9 mouse cellular contexts compared by ENCODE assay signal in the genomic region with DNA sequence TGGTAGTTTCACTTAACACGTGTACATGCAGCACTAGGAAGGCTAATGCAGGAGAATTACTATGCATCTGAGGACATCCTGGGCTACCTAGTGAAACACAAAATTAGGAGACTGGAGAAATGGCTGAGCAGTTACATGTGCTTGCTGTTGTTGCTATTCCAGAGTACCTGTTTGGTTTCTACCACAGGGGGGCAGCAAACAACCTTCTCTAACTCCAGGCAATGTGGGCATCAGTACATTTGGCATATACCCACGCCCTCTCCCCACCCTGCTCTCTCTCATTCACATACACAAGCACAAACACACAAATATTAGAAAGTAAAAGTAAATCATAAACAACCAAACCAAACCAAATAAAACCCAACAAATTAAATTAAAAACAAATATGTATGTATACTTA. TPM values are rescaled to one million over a fixed set of nuclear protein-coding genes. Genes with fewer than 3 reads are reported as not detected.
DNase-seq lines count a peak whose midpoint lies in the region; ATAC-seq lines count a peak whose summit lies in the region.
"Had no signal": no experiment of that assay in that cellular context is flagged by ENCODE, and none has a peak within 500 bp of the region (broad histone marks: within the 10 kb centered on the region; RNA-seq: fewer than 3 reads in every experiment).

No protein-coding gene starts in this region.

- no peaks in the 10 kb centered on the region for H3K27me3 ChIP-seq in heart, embryonic 11.5 days (ENCODE audit: control insufficient read depth, insufficient read depth, low read length)
- H3K27me3 ChIP-seq: lung, embryonic 15.5 days had no signal

- no peak for ATAC-seq in heart, embryonic 11.5 days (replicated peaks; ENCODE audit: insufficient number of reproducible peaks, low FRiP score, low TSS enrichment)
- peak; percentile 94 for ATAC-seq in granulocyte monocyte progenitor cell, adult 5-6 weeks (replicated peaks; ENCODE audit: poor library complexity, severe bottlenecking)
- peak; percentile 96 for ATAC-seq in megakaryocyte progenitor cell, adult 5-6 weeks (replicated peaks; ENCODE audit: poor library complexity)

- no peak overlapping the region for H3K4me3 ChIP-seq in heart, embryonic 11.5 days (ENCODE audit: low read depth, low read length)
- H3K4me3 ChIP-seq: lung, embryonic 15.5 days had no signal

- 79% methylated on average over 2 of the region's 2 CpGs for WGBS in heart, embryonic 11.5 days (ENCODE audit: insufficient replicate concordance)

- H3K27ac ChIP-seq in heart, embryonic 11.5 days (ENCODE audit: low read depth, low read length) = no peak overlapping the region
- H3K27ac ChIP-seq: lung, embryonic 15.5 days had no signal

- H3K4me2 ChIP-seq in heart, embryonic 11.5 days = no peak overlapping the region
- H3K4me2 ChIP-seq: lung, embryonic 15.5 days had no signal

- H3K9me3 ChIP-seq in heart, embryonic 11.5 days (replicated peaks; ENCODE audit: control insufficient read depth, low read length) = no peaks in the 10 kb centered on the region
- H3K9me3 ChIP-seq: lung, embryonic 15.5 days had no signal

- peak; percentile 44 for DNase-seq in heart, adult 8-10 months (ENCODE audit: low spot score)
- peak; percentile 43 for DNase-seq in Muller cell, postnatal 12 days (ENCODE audit: inconsistent ontology term)
- DNase-seq in cerebellum, postnatal 10 days = peak; percentile 81 to 86
- peak; percentile 39 for DNase-seq in layer of hippocampus, adult 9-11 months
- DNase-seq in spleen, adult 12 weeks (ENCODE audit: low spot score) = peak; percentile 39

- no peaks in the 10 kb centered on the region for H3K4me1 ChIP-seq in heart, embryonic 11.5 days (ENCODE audit: control insufficient read depth, insufficient read depth, low read length)
- H3K4me1 ChIP-seq: lung, embryonic 15.5 days had no signal

- H3K9ac ChIP-seq in heart, embryonic 11.5 days (ENCODE audit: low read depth, low read length) = no peak overlapping the region
- H3K9ac ChIP-seq: lung, embryonic 15.5 days had no signal

- peaks cover 9% of the 10 kb centered on the region; the same call in 1 of the 2 replicates for H3K36me3 ChIP-seq in heart, embryonic 11.5 days (ENCODE audit: control insufficient read depth, insufficient read depth, low read length)

RNA-seq across cellular contexts. Expression of a gene that starts 21.1 kb away (rescaled TPM):
- 10 to 100 TPM; 13.9 to 19.0 (median 16.0) TPM for total RNA-seq in heart, adult 8-10 months (2022)
- 35.8 and 37.6 TPM in 2 replicates for polyA plus RNA-seq in heart, embryonic 11.5 days (2014; fragmentation: Nextera tagmentation; extraction: Ambion mirVana)
- 17.2 and 19.5 TPM in 2 replicates for total RNA-seq in granulocyte monocyte progenitor cell, adult 5-6 weeks (2014; fragmentation: Nextera tagmentation)
- total RNA-seq in granulocyte monocyte progenitor cell, adult 5-6 weeks (2017) = 66.6 and 74.6 TPM in 2 replicates
- 27.3 TPM in 2 replicates for total RNA-seq in megakaryocyte progenitor cell, adult 5-6 weeks (2015)
- total RNA-seq in megakaryocyte progenitor cell, adult 5-6 weeks (2017) = 56.1 and 98.5 TPM in 2 replicates

RNA-seq across cellular contexts. Expression of a gene that starts 42.5 kb away (rescaled TPM):
- 10 to 100 TPM; 28.1 to 36.7 (median 35.2) TPM for total RNA-seq in heart, adult 8-10 months (2022)
- polyA plus RNA-seq in heart, embryonic 11.5 days (2014; fragmentation: Nextera tagmentation; extraction: Ambion mirVana) = 12.7 and 14.9 TPM in 2 replicates
- total RNA-seq in granulocyte monocyte progenitor cell, adult 5-6 weeks (2014; fragmentation: Nextera tagmentation) = 27.2 and 33.1 TPM in 2 replicates
- 28.5 and 28.9 TPM in 2 replicates for total RNA-seq in granulocyte monocyte progenitor cell, adult 5-6 weeks (2017)
- total RNA-seq in megakaryocyte progenitor cell, adult 5-6 weeks (2015) = 28.8 and 29.9 TPM in 2 replicates
- total RNA-seq in megakaryocyte progenitor cell, adult 5-6 weeks (2017) = 23.1 and 37.1 TPM in 2 replicates

RNA-seq across cellular contexts. Expression of a gene that starts 53.9 kb away (rescaled TPM):
- not detected for total RNA-seq in heart, adult 8-10 months (2022)
- polyA plus RNA-seq in heart, embryonic 11.5 days (2014; fragmentation: Nextera tagmentation; extraction: Ambion mirVana) = not detected in 2 replicates
- total RNA-seq in granulocyte monocyte progenitor cell, adult 5-6 weeks (2014; fragmentation: Nextera tagmentation) = not detected in 2 replicates
- total RNA-seq in granulocyte monocyte progenitor cell, adult 5-6 weeks (2017) = not detected in 2 replicates
- total RNA-seq in megakaryocyte progenitor cell, adult 5-6 weeks (2015) = not detected in 2 replicates
- total RNA-seq in megakaryocyte progenitor cell, adult 5-6 weeks (2017) = not detected in 2 replicates
- polyA plus RNA-seq: lung, embryonic 15.5 days had no signal
